Mouse (Mus musculus) ovary, postnatal 14 days (tissue): ENCODE data around the gene Wsb2.
"Not testable (repeated sequence)": the region's sequence is repeated elsewhere in the genome, so short reads cannot be mapped to it uniquely, and the experiment has no call there.

ENCODE experiments used
- DNase-seq: peaks from one replicate; pipeline ENCODE4 v3.0.0; 2022; ENCODE audit warnings: low spot score

The Wsb2 gene

GRCm38 (mm10) chr5:117356365-117357128 is 557 bp upstream of the Wsb2 start:
- peak; percentile 52 for DNase-seq

- DNase-seq, result no peak
Measured at GRCm38 (mm10) chr5:117357478-117358247, 559 bp downstream of the Wsb2 start.

GRCm38 (mm10) chr5:117358248-117358630 is 1.1 kb downstream of the Wsb2 start:
- no peak for DNase-seq

- peak; percentile 69 for DNase-seq
Measured at GRCm38 (mm10) chr5:117358725-117359124, 1.6 kb downstream of the Wsb2 start.

- no peak for DNase-seq
Measured at GRCm38 (mm10) chr5:117359497-117360227, 2.6 kb downstream of the Wsb2 start.

- DNase-seq, result no peak
Measured at GRCm38 (mm10) chr5:117360228-117360515, 3.1 kb downstream of the Wsb2 start.

GRCm38 (mm10) chr5:117360631-117361541 is 3.8 kb downstream of the Wsb2 start:
- no peak for DNase-seq

GRCm38 (mm10) chr5:117361590-117361989 is 4.5 kb downstream of the Wsb2 start:
- DNase-seq, result no peak

- no peak for DNase-seq
Measured at GRCm38 (mm10) chr5:117363066-117363782, 6.1 kb downstream of the Wsb2 start.

- DNase-seq, result no peak
Measured at GRCm38 (mm10) chr5:117364821-117365220, 7.7 kb downstream of the Wsb2 start.

- DNase-seq, result no peak
Measured at GRCm38 (mm10) chr5:117365904-117366561, 8.9 kb downstream of the Wsb2 start.

- no peak for DNase-seq
Measured at GRCm38 (mm10) chr5:117367206-117367605, 10.1 kb downstream of the Wsb2 start.

- DNase-seq, result no peak
Measured at GRCm38 (mm10) chr5:117370592-117370991, 13.5 kb downstream of the Wsb2 start.

GRCm38 (mm10) chr5:117373418-117373817 is 16.3 kb downstream of the Wsb2 start:
- no peak for DNase-seq

- DNase-seq, result no peak
Measured at GRCm38 (mm10) chr5:117374372-117375049, 17.4 kb downstream of the Wsb2 start.

GRCm38 (mm10) chr5:117376331-117376761 is 19.2 kb downstream of the Wsb2 start:
- DNase-seq, result no peak

- not testable (repeated sequence) for DNase-seq
Measured at GRCm38 (mm10) chr5:117377731-117378130, 20.6 kb downstream of the Wsb2 start.

GRCm38 (mm10) chr5:117380199-117380598 is 23.1 kb downstream of the Wsb2 start:
- no peak for DNase-seq

- no peak for DNase-seq
Measured at GRCm38 (mm10) chr5:117381785-117382184, 24.7 kb downstream of the Wsb2 start.

- no peak for DNase-seq
Measured at GRCm38 (mm10) chr5:117383198-117383597, 26.1 kb downstream of the Wsb2 start.
